Comparison of ENCODE assay signal across 11 mouse cellular contexts in genomic region chr13:38605353-38605752, GRCm38 (mm10).
"Had no signal": no experiment of that assay in that cellular context is flagged by ENCODE, and none has a peak within 500 bp of the region (broad histone marks: within the 10 kb centered on the region; RNA-seq: fewer than 3 reads in every experiment).

No protein-coding gene starts in this region.

- H3K27ac ChIP-seq: limb, embryonic 15.5 days; liver, embryonic 13.5 days; midbrain, embryonic 13.5 days had no signal

- H3K9me3 ChIP-seq: limb, embryonic 15.5 days; liver, embryonic 13.5 days; midbrain, embryonic 13.5 days had no signal

- DNase-seq: kidney, postnatal 36 days; layer of hippocampus, adult 9-11 months; layer of hippocampus, postnatal 36 days; liver, embryonic 13.5 days; lung, adult 18-20 months; right cerebral cortex, adult 18-20 months; right cerebral cortex, postnatal 25 days; thymus, adult 18-20 months; thymus, postnatal 14 days had no signal

- H3K4me3 ChIP-seq: limb, embryonic 15.5 days; liver, embryonic 13.5 days; midbrain, embryonic 13.5 days had no signal

- ATAC-seq: midbrain, embryonic 13.5 days had no signal

- H3K4me2 ChIP-seq: limb, embryonic 15.5 days; liver, embryonic 13.5 days; midbrain, embryonic 13.5 days had no signal

- H3K27me3 ChIP-seq: limb, embryonic 15.5 days; liver, embryonic 13.5 days; midbrain, embryonic 13.5 days had no signal

- H3K9ac ChIP-seq: limb, embryonic 15.5 days; liver, embryonic 13.5 days; midbrain, embryonic 13.5 days had no signal

- H3K4me1 ChIP-seq: limb, embryonic 15.5 days; midbrain, embryonic 13.5 days had no signal
